Mouse (Mus musculus) hindbrain, embryonic 15.5 days (tissue): Measurements from ENCODE around the gene Mif. TPM values are rescaled to one million over a fixed set of nuclear protein-coding genes. Genes with fewer than 3 reads are reported as not detected.
A peak's percentile ranks its signal among the peaks of the same experiment; 100 is the strongest.
"Not testable (repeated sequence)": the region's sequence is repeated elsewhere in the genome, so short reads cannot be mapped to it uniquely, and the experiment has no call there.

Experiments
- ATAC-seq: fragments of 200-750 bp; cut with Nextera tagmentation; 2 replicates; pipeline ENCODE4 v1.8.0; 2017; ENCODE audit warnings: low read depth, moderate number of reproducible peaks, moderate TSS enrichment; ENCODE audit not compliant: low FRiP score
- H3K27ac ChIP-seq: fragments of 300-500 bp; sonication (generic); replicated peaks from 2 replicates; pipeline ENCODE4 v1.5.1; 2015; ENCODE audit warnings: mild to moderate bottlenecking, inconsistent platforms
- H3K27me3 ChIP-seq: fragments of 300-500 bp; sonication (generic); 2 replicates; pipeline ENCODE4 v1.6.1; 2015; ENCODE audit warnings: control low read depth, inconsistent platforms
- H3K36me3 ChIP-seq: fragments of 300-500 bp; sonication (generic); 2 replicates; pipeline ENCODE4 v1.6.1; 2015; ENCODE audit warnings: control low read depth, inconsistent platforms
- H3K4me1 ChIP-seq: fragments of 300-500 bp; sonication (generic); replicated peaks from 2 replicates; pipeline ENCODE4 v1.6.1; 2015; ENCODE audit warnings: control low read depth, inconsistent platforms
- H3K4me2 ChIP-seq: fragments of 300-500 bp; sonication (generic); 2 replicates; pipeline ENCODE4 v1.6.1; 2015; ENCODE audit warnings: moderate library complexity, mild to moderate bottlenecking, inconsistent platforms
- H3K4me3 ChIP-seq: fragments of 300-500 bp; sonication (generic); 2 replicates; pipeline ENCODE4 v1.5.1; 2015; ENCODE audit warnings: mild to moderate bottlenecking, inconsistent platforms
- H3K9ac ChIP-seq: fragments of 300-500 bp; sonication (generic); 2 replicates; pipeline ENCODE4 v1.6.1; 2015; ENCODE audit warnings: inconsistent platforms
- H3K9me3 ChIP-seq: fragments of 300-500 bp; sonication (generic); 2 replicates; pipeline ENCODE4 v1.6.1; 2016; ENCODE audit warnings: control low read depth, inconsistent platforms
- WGBS: fragments of 180-500 bp; shearing (Covaris S2); methylation state at CpG from one replicate; pipeline ENCODE4 v1.1.7; 2015; 5-methylcytosine and 5-hydroxymethylcytosine counted together
- polyA plus RNA-seq: library from polyadenylated mRNA; unstranded; fragments of >200 nt; fragmentation: Nextera tagmentation; extraction: Ambion mirVana; gene quantifications from 2 replicates; pipeline ENCODE4 v1.2.1, GENCODE M21; 2015

Gene Mif
- polyA plus RNA-seq, 1 experiment from 2014 or later: 1,704 TPM

- H3K4me3 ChIP-seq: no peak overlapping the region
- H3K4me1 ChIP-seq: peaks cover 11% of the 10 kb centered on the region
- H3K27ac ChIP-seq: no peak overlapping the region
- H3K4me2 ChIP-seq: no peak overlapping the region
- no peaks in the 10 kb centered on the region for H3K36me3 ChIP-seq
- ATAC-seq: no peak
- WGBS: 24% methylated on average over 3 of the region's 3 CpGs
- H3K9me3 ChIP-seq: no peaks in the 10 kb centered on the region
- H3K9ac ChIP-seq: no peak overlapping the region
- no peaks in the 10 kb centered on the region for H3K27me3 ChIP-seq
Observed at GRCm38 (mm10) chr10:75851681-75852080, 8.4 kb downstream of the Mif start.

GRCm38 (mm10) chr10:75851076-75851475 is 9.0 kb downstream of the Mif start:
- 1% methylated on average over 6 of the region's 6 CpGs for WGBS
- Histone ChIP-seq H3K9ac (no peak overlapping the region), H3K4me3 (no peak overlapping the region), H3K4me2 (no peak overlapping the region), H3K9me3 (no peaks in the 10 kb centered on the region), H3K36me3 (no peaks in the 10 kb centered on the region), H3K4me1 (peaks cover 11% of the 10 kb centered on the region), H3K27me3 (no peaks in the 10 kb centered on the region), H3K27ac (no peak overlapping the region)
- no peak for ATAC-seq

GRCm38 (mm10) chr10:75848382-75848781 is 11.7 kb downstream of the Mif start:
- Histone ChIP-seq H3K9me3 (no peaks in the 10 kb centered on the region), H3K36me3 (no peaks in the 10 kb centered on the region), H3K4me2 (no peak overlapping the region), H3K9ac (no peak overlapping the region), H3K4me3 (no peak overlapping the region), H3K27ac (no peak overlapping the region), H3K4me1 (peaks cover 11% of the 10 kb centered on the region), H3K27me3 (no peaks in the 10 kb centered on the region)
- 18% methylated on average over 3 of the region's 3 CpGs for WGBS
- ATAC-seq: no peak

GRCm38 (mm10) chr10:75845306-75845930 is 14.6 kb downstream of the Mif start:
- Histone ChIP-seq H3K4me1 (no peaks in the 10 kb centered on the region), H3K36me3 (no peaks in the 10 kb centered on the region), H3K27me3 (no peaks in the 10 kb centered on the region), H3K9me3 (no peaks in the 10 kb centered on the region), H3K9ac (no peak overlapping the region), H3K4me3 (no peak overlapping the region), H3K4me2 (no peak overlapping the region), H3K27ac (no peak overlapping the region)
- 83% methylated on average over 6 of the region's 6 CpGs for WGBS
- no peak for ATAC-seq

DNA sequence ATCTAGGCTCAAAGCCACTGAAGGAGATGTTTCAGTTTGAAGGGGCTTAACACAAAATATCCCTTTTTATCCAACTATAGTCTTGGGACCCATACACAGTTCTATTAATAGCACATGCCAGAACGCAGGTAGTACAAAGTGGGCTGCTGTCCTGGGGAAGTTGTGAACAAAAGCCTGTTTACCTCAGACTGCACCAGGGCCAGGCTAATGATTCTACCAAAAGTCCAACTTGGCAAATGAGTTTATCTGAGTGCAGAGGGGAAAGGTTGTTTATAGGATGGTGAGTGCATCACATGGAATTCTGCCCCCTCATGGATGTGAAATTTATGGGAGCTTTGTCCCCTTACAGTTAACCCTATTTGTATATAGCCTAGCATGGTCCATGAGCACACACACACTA is 15.2 kb downstream of the Mif start:
- WGBS: 92% methylated on average over 1 of the region's 1 CpGs

GRCm38 (mm10) chr10:75843898-75844297 is 16.1 kb downstream of the Mif start:
- H3K4me3 ChIP-seq: not testable (repeated sequence)

More for the DNA sequence above, 15.2 kb downstream of the Mif start:
- H3K27ac ChIP-seq: no peak overlapping the region
- H3K9me3 ChIP-seq: no peaks in the 10 kb centered on the region
- no peaks in the 10 kb centered on the region for H3K36me3 ChIP-seq
- no peaks in the 10 kb centered on the region for H3K27me3 ChIP-seq
- ATAC-seq: no peak
- H3K4me2 ChIP-seq: no peak overlapping the region
- H3K4me1 ChIP-seq: no peaks in the 10 kb centered on the region
- H3K9ac ChIP-seq: no peak overlapping the region
- H3K4me3 ChIP-seq: no peak overlapping the region

DNA sequence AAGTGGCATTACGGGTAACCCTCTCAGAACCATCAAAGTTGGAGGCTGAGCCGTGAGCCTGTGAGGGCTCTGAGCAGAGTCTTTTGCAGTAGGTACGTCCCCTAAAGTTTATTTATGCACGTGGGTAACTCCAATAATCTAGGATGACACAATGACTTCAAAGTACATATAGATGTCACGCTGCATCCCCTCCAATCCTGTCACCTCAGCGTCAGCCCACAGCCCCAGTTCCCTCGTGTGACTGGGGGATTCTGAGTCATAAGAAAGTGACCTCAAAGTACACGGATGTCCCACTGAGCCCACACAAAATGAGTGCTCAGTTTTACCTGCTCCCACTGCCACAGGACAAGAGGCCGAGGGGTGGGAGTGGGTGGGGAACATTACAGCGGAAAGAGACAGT is 20.9 kb downstream of the Mif start:
- H3K9ac ChIP-seq: no peak overlapping the region
- no peak overlapping the region for H3K4me2 ChIP-seq
- peaks cover 4% of the 10 kb centered on the region; the same call in 1 of the 2 replicates for H3K27me3 ChIP-seq
- H3K4me1 ChIP-seq: peaks cover 37% of the 10 kb centered on the region
- no peak overlapping the region for H3K4me3 ChIP-seq
- H3K9me3 ChIP-seq: no peaks in the 10 kb centered on the region
- no peak overlapping the region for H3K27ac ChIP-seq
- H3K36me3 ChIP-seq: no peaks in the 10 kb centered on the region
- 88% methylated on average over 10 of the region's 10 CpGs for WGBS
- ATAC-seq: no peak

More at GRCm38 (mm10) chr10:75843898-75844297, 16.1 kb downstream of the Mif start:
- H3K9me3 ChIP-seq, H3K27me3 ChIP-seq, H3K4me2 ChIP-seq, H3K36me3 ChIP-seq, ATAC-seq, H3K4me1 ChIP-seq, H3K27ac ChIP-seq, H3K9ac ChIP-seq: not testable (repeated sequence)
- WGBS: 86% methylated on average over 6 of the region's 6 CpGs

GRCm38 (mm10) chr10:75837248-75837759 is 22.7 kb downstream of the Mif start, which contains the start of gene Gstt2:
Gene Gstt2 (minus strand): TSS chr10:75837424.
- Histone ChIP-seq H3K9ac (peak within 1 kb of the TSS; percentile 67), H3K9me3 (no peaks in the 10 kb centered on the region), H3K4me3 (peak within 1 kb of the TSS; percentile 55), H3K4me1 (peaks cover 44% of the 10 kb centered on the region), H3K27ac (peak within 1 kb of the TSS; percentile 84), H3K27me3 (peaks cover 16% of the 10 kb centered on the region; the same call in 1 of the 2 replicates), H3K36me3 (no peaks in the 10 kb centered on the region), H3K4me2 (peak within 1 kb of the TSS; percentile 79)
- 0% methylated on average over 21 of the region's 21 CpGs for WGBS
- ATAC-seq: peak; percentile 93

DNA sequence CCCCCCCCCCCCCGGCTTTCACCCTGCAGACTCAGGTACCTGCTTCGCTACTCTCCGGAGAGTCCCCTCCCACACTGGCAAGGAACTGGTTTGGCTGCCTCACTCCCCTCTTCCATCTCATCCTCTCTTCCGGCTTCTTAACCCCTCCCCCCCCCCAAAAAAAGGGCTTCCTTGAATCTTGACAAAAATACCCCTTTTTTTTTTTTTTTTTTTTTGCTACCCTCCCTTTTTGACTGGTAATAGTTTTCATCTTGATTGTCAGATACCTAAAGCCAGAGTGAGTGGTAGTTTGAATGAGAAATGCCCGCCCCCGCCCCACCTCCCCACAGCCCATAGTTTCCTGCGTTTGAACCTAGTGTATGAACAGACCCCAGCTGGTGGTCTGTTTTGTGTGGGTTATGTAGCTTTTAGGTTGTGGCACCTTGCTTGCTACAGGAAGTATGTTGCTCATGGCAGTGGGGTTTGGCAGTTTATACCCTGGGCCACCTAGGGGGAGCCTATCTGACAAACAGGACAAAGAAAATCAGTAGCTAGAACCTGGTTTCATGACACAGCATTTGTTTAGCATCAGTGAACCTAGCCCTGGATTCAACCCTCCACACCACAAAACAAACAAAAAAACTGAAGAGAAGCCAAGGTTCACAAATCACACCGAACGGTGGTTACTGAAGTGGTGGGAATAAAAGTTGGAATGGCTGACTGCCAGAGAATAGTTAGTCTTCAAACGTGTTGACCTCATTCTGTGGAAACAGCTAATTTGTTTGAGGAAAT is 24.1 kb downstream of the Mif start:
- H3K36me3 ChIP-seq: no peaks in the 10 kb centered on the region
- whole genome bisulfite sequencing: 30% methylated on average over 7 of the region's 10 CpGs
- peak overlapping the region; percentile 29 for H3K4me3 ChIP-seq
- H3K9ac ChIP-seq: no peak overlapping the region
- H3K27me3 ChIP-seq: peaks cover 16% of the 10 kb centered on the region; the same call in 1 of the 2 replicates
- H3K4me2 ChIP-seq: peak overlapping the region; percentile 72
- H3K4me1 ChIP-seq: peaks cover 44% of the 10 kb centered on the region
- ATAC-seq: no peak
- H3K9me3 ChIP-seq: no peaks in the 10 kb centered on the region
- H3K27ac ChIP-seq: no peak overlapping the region

DNA sequence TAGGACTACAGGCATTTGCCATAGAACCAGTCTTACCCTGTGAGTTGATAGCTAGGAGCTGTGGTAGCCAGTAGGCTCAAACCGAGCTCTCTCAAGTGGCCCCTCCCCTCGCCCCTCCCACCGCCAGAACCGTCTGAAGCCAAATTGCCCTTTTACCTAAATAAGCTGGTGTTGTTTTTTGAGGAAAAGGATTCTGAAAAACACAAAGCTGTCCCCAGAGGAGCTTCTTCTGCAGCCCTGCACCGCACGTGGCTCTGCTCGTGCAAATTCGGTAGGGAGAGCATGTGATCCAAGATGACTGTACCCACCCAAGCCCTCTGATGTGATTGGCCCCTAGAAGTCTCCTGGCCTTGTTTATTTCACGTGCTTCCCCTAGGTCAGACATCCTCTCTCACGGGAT is 24.7 kb downstream of the Mif start:
- ATAC-seq: peak; percentile 47; the same call in 1 of the 2 replicates
- peaks cover 44% of the 10 kb centered on the region for H3K4me1 ChIP-seq
- 1% methylated on average over 10 of the region's 10 CpGs for WGBS
- no peaks in the 10 kb centered on the region for H3K36me3 ChIP-seq
- peak overlapping the region; percentile 72 for H3K4me2 ChIP-seq
- H3K27ac ChIP-seq: no peak overlapping the region
- H3K9me3 ChIP-seq: no peaks in the 10 kb centered on the region
- H3K9ac ChIP-seq: no peak overlapping the region
- H3K4me3 ChIP-seq: peak overlapping the region; percentile 29
- peaks cover 16% of the 10 kb centered on the region; the same call in 1 of the 2 replicates for H3K27me3 ChIP-seq

DNA sequence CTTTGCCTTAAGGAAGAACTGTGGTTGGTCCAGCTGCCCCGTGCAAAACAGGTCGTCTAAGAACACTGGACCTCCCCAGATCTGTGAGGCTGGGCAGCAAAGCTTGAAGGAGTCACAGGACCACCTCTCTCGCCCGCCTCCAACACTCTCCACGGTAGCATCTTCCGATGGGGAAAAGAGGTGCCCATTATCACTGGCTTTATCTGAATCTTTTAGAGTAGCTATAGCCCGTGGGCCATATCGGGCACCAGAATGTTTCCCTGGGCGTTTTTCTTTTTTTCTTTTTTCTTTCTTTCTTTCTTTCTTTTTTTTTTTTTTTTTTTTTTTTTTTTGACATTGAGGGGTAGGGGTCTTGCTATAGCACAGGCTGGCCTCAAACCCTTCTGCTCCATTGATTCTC is 25.3 kb downstream of the Mif start:
- H3K9ac ChIP-seq: peak overlapping the region; percentile 40; the same call in 1 of the 2 replicates
- H3K27me3 ChIP-seq: peaks cover 16% of the 10 kb centered on the region; the same call in 1 of the 2 replicates
- H3K4me3 ChIP-seq: peak overlapping the region; percentile 36
- H3K27ac ChIP-seq: no peak overlapping the region
- H3K4me1 ChIP-seq: peaks cover 44% of the 10 kb centered on the region
- H3K9me3 ChIP-seq: no peaks in the 10 kb centered on the region
- peak overlapping the region; percentile 72 for H3K4me2 ChIP-seq
- ATAC-seq: no peak
- 18% methylated on average over 9 of the region's 9 CpGs for WGBS
- H3K36me3 ChIP-seq: no peaks in the 10 kb centered on the region

DNA sequence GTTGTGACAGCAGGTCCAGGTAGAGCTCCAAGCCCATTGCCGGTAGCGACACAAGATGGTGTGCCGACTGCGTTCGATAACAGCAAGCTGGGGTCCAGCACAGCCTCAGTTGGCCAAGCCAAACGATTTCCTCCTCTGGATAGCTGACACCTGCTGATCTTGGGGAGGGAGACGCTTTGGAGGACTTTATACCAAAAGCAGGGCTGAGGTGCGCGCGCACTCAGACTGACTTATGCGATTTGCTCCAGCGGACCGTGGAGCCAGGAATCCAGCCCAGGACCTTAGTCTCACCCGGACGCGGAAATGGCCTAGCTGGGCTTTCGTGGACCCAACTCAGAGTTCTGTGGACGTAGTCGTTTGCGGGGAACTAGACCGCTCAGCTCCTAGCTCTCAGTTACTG is 25.8 kb downstream of the Mif start:
- 2% methylated on average over 21 of the region's 21 CpGs for WGBS
- Histone ChIP-seq H3K27ac (no peak overlapping the region), H3K27me3 (peaks cover 16% of the 10 kb centered on the region; the same call in 1 of the 2 replicates), H3K4me3 (peak overlapping the region; percentile 36), H3K4me2 (peak overlapping the region; percentile 72), H3K9ac (peak overlapping the region; percentile 40), H3K36me3 (no peaks in the 10 kb centered on the region), H3K4me1 (peaks cover 44% of the 10 kb centered on the region), H3K9me3 (no peaks in the 10 kb centered on the region)
- no peak for ATAC-seq
